Mouse (Mus musculus): Measurements from ENCODE around the gene Sel1l3. TPM values are rescaled to one million over a fixed set of nuclear protein-coding genes. Genes with fewer than 3 reads are reported as not detected.

The Sel1l3 gene
- polyA plus RNA-seq, 1 experiment from 2014 or later, result 1.5 TPM

DNA sequence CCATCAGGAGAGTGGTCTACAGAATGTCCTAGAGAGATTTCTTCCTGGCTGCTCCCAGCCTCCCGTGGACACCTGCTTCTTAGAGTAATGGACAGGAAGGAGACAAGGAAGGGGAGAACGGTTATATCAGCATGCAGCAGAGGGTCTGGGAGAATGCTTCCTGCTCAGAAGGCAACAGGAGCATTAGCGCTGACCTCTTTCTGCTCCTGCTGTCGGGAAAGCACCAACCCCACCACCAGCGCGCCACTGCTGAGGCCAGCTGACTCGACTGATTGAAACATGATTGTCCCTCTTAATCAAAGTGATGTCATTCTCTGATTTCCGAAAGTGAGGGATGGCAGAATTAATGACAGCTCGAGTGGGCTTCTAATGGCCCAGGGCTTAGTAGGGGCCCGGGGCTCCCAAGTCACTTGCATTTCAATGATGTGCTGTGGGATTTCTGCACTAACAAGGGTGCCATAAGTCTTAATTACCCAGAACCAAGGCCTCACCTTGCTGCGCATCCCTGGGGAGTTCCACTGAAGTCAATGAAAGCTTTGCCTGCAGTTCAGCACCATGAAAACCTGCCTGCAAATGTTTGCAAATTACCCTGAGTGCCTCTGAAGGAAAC is 26.2 kb upstream of the Sel1l3 start:
- no peak overlapping the region for H3K4me3 ChIP-seq
- WGBS, result 51% methylated on average over 11 of the region's 11 CpGs
- H3K27me3 ChIP-seq (replicated peaks; ENCODE audit: low read depth, poor library complexity, severe bottlenecking), result 0 out of 2 replicates have a peak, but pooled peaks cover 5% of the 10 kb centered on the region
- no peak overlapping the region for H3K27ac ChIP-seq (replicated peaks)
- peaks cover 27% of the 10 kb centered on the region for H3K4me1 ChIP-seq
- no peaks in the 10 kb centered on the region for H3K36me3 ChIP-seq (replicated peaks)
- no peaks in the 10 kb centered on the region for H3K9me3 ChIP-seq
- DNase-seq (ENCODE audit: low spot score), result no peak

DNA sequence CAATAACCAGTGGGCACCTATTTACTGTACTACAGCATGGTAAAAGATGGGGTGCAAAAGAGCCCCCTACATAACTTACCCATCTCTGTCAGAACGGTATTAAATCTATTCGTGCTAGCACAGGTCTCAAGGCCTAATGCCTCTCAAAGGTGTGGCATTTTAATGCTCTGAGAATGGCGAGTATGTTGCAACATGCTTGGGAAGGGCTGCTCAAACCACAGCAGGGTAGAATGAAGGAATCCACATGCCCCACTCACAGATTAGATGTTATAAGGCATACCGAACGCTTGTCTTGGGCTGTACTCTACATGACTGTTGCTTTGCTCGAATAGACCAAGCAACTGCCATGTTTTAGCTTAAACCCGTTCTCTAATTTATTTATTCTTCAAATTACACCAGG is 25.5 kb upstream of the Sel1l3 start:
- Histone ChIP-seq H3K9me3 (no peaks in the 10 kb centered on the region), H3K27ac (replicated peaks) (no peak overlapping the region), H3K4me3 (no peak overlapping the region), H3K4me1 (peaks cover 27% of the 10 kb centered on the region), H3K36me3 (replicated peaks) (no peaks in the 10 kb centered on the region), H3K27me3 (replicated peaks; ENCODE audit: low read depth, poor library complexity, severe bottlenecking) (0 out of 2 replicates have a peak, but pooled peaks cover 5% of the 10 kb centered on the region)
- no peak for DNase-seq (ENCODE audit: low spot score)
- WGBS, result 89% methylated on average over 7 of the region's 7 CpGs

GRCm38 (mm10) chr5:53238761-53239160 is 25.0 kb upstream of the Sel1l3 start:
- WGBS, result 73% methylated on average over 7 of the region's 7 CpGs
- Histone ChIP-seq H3K4me3 (no peak overlapping the region), H3K27ac (replicated peaks) (no peak overlapping the region), H3K36me3 (replicated peaks) (no peaks in the 10 kb centered on the region), H3K9me3 (no peaks in the 10 kb centered on the region), H3K27me3 (replicated peaks; ENCODE audit: low read depth, poor library complexity, severe bottlenecking) (0 out of 2 replicates have a peak, but pooled peaks cover 5% of the 10 kb centered on the region), H3K4me1 (peaks cover 27% of the 10 kb centered on the region)
- no peak for DNase-seq (ENCODE audit: low spot score)

DNA sequence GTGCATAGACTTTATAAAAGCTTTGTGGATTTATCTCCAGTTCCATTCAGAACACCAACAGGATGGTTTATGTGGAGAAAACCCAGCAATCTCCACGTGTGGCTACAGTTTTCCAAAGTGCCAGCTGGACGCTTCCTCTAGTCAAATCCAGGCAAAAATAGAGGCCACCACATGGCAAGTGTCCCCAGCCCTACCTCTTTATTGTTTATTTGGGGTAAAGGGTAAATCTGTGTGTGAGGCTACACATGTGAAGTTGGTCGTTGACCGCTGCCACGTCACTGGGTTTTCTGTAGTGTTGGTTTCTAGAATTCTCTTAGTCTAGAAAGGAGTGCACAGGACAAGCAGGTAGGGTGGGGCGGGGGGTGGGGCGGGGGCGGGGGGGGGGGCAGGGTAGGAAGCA is 23.0 kb upstream of the Sel1l3 start:
- H3K4me1 ChIP-seq, result peaks cover 25% of the 10 kb centered on the region
- no peak for DNase-seq (ENCODE audit: low spot score)
- no peak overlapping the region for H3K4me3 ChIP-seq
- H3K9me3 ChIP-seq, result no peaks in the 10 kb centered on the region
- 0 out of 2 replicates have a peak, but pooled peaks cover 5% of the 10 kb centered on the region for H3K27me3 ChIP-seq (replicated peaks; ENCODE audit: low read depth, poor library complexity, severe bottlenecking)
- H3K36me3 ChIP-seq (replicated peaks), result no peaks in the 10 kb centered on the region
- no peak overlapping the region for H3K27ac ChIP-seq (replicated peaks)
- 81% methylated on average over 8 of the region's 8 CpGs for WGBS

GRCm38 (mm10) chr5:53236136-53236535 is 22.4 kb upstream of the Sel1l3 start:
- Histone ChIP-seq H3K36me3 (replicated peaks) (no peaks in the 10 kb centered on the region), H3K27ac (replicated peaks) (0 out of 2 replicates have a peak overlapping the region, but pooled peaks have one; percentile 25), H3K27me3 (replicated peaks; ENCODE audit: low read depth, poor library complexity, severe bottlenecking) (0 out of 2 replicates have a peak, but pooled peaks cover 5% of the 10 kb centered on the region), H3K9me3 (no peaks in the 10 kb centered on the region), H3K4me3 (no peak overlapping the region), H3K4me1 (peaks cover 23% of the 10 kb centered on the region)
- DNase-seq (ENCODE audit: low spot score), result no peak
- 39% methylated on average over 5 of the region's 5 CpGs for WGBS

- WGBS, result 13% methylated on average over 4 of the region's 4 CpGs
- Histone ChIP-seq H3K4me3 (no peak overlapping the region), H3K36me3 (replicated peaks) (no peaks in the 10 kb centered on the region)
Observed at GRCm38 (mm10) chr5:53235551-53235950, 21.8 kb upstream of the Sel1l3 start.

GRCm38 (mm10) chr5:53230560-53230959 is 16.8 kb upstream of the Sel1l3 start:
- no peak overlapping the region for H3K4me3 ChIP-seq
- no peaks in the 10 kb centered on the region for H3K36me3 ChIP-seq (replicated peaks)
- H3K4me1 ChIP-seq, result peaks cover 3% of the 10 kb centered on the region
- no peak overlapping the region for H3K27ac ChIP-seq (replicated peaks)
- DNase-seq (ENCODE audit: low spot score), result no peak
- WGBS, result 56% methylated on average over 4 of the region's 4 CpGs
- H3K27me3 ChIP-seq (replicated peaks; ENCODE audit: low read depth, poor library complexity, severe bottlenecking), result no peaks in the 10 kb centered on the region
- H3K9me3 ChIP-seq, result no peaks in the 10 kb centered on the region

More at GRCm38 (mm10) chr5:53235551-53235950, 21.8 kb upstream of the Sel1l3 start:
- no peaks in the 10 kb centered on the region for H3K9me3 ChIP-seq
- H3K4me1 ChIP-seq, result peaks cover 17% of the 10 kb centered on the region
- 0 out of 2 replicates have a peak, but pooled peaks cover 5% of the 10 kb centered on the region for H3K27me3 ChIP-seq (replicated peaks; ENCODE audit: low read depth, poor library complexity, severe bottlenecking)
- no peak overlapping the region; the same call in 1 of the 2 replicates for H3K27ac ChIP-seq (replicated peaks)
- peak; percentile 61 for DNase-seq (ENCODE audit: low spot score)

DNA sequence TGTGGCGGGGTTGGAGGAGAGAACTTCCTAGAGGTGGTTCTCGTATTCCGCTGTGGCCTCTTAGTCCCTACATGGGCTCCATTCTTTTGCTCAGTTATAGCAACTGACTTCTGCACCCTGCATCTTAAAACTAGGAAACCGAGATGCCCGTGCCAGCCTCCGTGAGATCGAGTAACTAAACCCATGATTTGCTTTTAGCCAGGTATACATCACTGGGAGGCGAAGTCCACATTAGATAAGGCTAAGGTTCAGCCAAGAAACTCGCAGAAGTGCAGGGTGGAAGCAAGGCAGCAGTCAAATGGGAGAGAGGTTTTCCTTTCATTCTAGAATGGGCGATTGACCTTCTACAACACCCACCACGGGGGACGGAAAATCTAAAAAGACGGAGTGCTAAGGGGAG is 11.7 kb upstream of the Sel1l3 start:
- WGBS, result 92% methylated on average over 13 of the region's 13 CpGs
- H3K4me3 ChIP-seq, result no peak overlapping the region
- H3K4me1 ChIP-seq, result 0 out of 2 replicates have a peak, but pooled peaks cover 4% of the 10 kb centered on the region
- no peak for DNase-seq (ENCODE audit: low spot score)
- H3K27ac ChIP-seq (replicated peaks), result no peak overlapping the region
- H3K36me3 ChIP-seq (replicated peaks), result no peaks in the 10 kb centered on the region
- H3K27me3 ChIP-seq (replicated peaks; ENCODE audit: low read depth, poor library complexity, severe bottlenecking), result no peaks in the 10 kb centered on the region
- H3K9me3 ChIP-seq, result no peaks in the 10 kb centered on the region

- DNase-seq (ENCODE audit: low spot score), result no peak
- 2% methylated on average over 1 of the region's 1 CpGs for WGBS
- no peaks in the 10 kb centered on the region for H3K36me3 ChIP-seq (replicated peaks)
- H3K4me3 ChIP-seq, result no peak overlapping the region
- H3K27me3 ChIP-seq (replicated peaks; ENCODE audit: low read depth, poor library complexity, severe bottlenecking), result peaks cover 80% of the 10 kb centered on the region
- H3K9me3 ChIP-seq, result no peaks in the 10 kb centered on the region
- no peak overlapping the region for H3K27ac ChIP-seq (replicated peaks)
- H3K4me1 ChIP-seq, result peaks cover 25% of the 10 kb centered on the region
Observed at GRCm38 (mm10) chr5:53214801-53215200, 1.1 kb upstream of the Sel1l3 start.

DNA sequence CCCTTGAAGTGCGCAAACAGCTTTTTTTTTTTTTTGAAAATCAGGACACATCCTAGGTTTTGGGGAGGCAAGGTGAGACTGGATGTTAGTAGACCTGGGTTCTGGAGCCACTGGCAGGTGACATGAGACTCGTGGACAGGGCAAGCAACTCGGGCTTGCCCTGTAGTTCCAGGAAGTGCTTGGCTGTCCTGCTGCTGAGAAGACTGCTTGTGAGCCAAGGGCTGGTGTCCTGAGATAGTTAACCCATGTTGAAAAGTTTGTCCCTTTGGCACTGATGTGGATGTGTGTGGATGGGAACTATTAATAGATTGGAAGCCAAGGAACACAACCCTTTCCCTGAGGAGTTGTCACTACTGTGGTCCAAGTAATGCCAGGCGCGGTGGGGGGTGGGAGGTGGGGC is 635 bp upstream of the Sel1l3 start:
- Histone ChIP-seq H3K27ac (replicated peaks) (no peak overlapping the region), H3K36me3 (replicated peaks) (no peaks in the 10 kb centered on the region), H3K9me3 (no peaks in the 10 kb centered on the region), H3K4me1 (peaks cover 30% of the 10 kb centered on the region), H3K4me3 (peak overlapping the region; percentile 76), H3K27me3 (replicated peaks; ENCODE audit: low read depth, poor library complexity, severe bottlenecking) (peaks cover 83% of the 10 kb centered on the region)
- no peak for DNase-seq (ENCODE audit: low spot score)
- 10% methylated on average over 5 of the region's 5 CpGs for WGBS

- Histone ChIP-seq H3K9me3 (no peaks in the 10 kb centered on the region), H3K27ac (replicated peaks) (peak overlapping the region; percentile 79), H3K27me3 (replicated peaks; ENCODE audit: low read depth, poor library complexity, severe bottlenecking) (peaks cover 77% of the 10 kb centered on the region), H3K4me3 (peak overlapping the region; percentile 76), H3K4me1 (peaks cover 31% of the 10 kb centered on the region), H3K36me3 (replicated peaks) (no peaks in the 10 kb centered on the region)
- DNase-seq (ENCODE audit: low spot score), result peak; percentile 59
- WGBS, result 1% methylated on average over 90 of the region's 99 CpGs
Observed at GRCm38 (mm10) chr5:53212782-53213710, 681 bp downstream of the Sel1l3 start.

- H3K4me1 ChIP-seq, result peaks cover 31% of the 10 kb centered on the region
Observed at GRCm38 (mm10) chr5:53212087-53212781, 1.5 kb downstream of the Sel1l3 start.

More at GRCm38 (mm10) chr5:53212087-53212781, 1.5 kb downstream of the Sel1l3 start:
- no peak for DNase-seq (ENCODE audit: low spot score)
- H3K4me3 ChIP-seq, result peak overlapping the region; percentile 76
- H3K36me3 ChIP-seq (replicated peaks), result no peaks in the 10 kb centered on the region
- peaks cover 77% of the 10 kb centered on the region for H3K27me3 ChIP-seq (replicated peaks; ENCODE audit: low read depth, poor library complexity, severe bottlenecking)
- no peaks in the 10 kb centered on the region for H3K9me3 ChIP-seq
- WGBS, result 21% methylated on average over 20 of the region's 20 CpGs
- peak overlapping the region; percentile 79 for H3K27ac ChIP-seq (replicated peaks)
